Mouse (Mus musculus) heart, embryonic 16.5 days (tissue): Measurements from ENCODE around the gene Rps16. TPM values are rescaled to one million over a fixed set of nuclear protein-coding genes. Genes with fewer than 3 reads are reported as not detected.

Source experiments
- ATAC-seq: fragments of 200-750 bp; cut with Nextera tagmentation; replicated peaks from 2 replicates; pipeline ENCODE4 v1.8.0; 2017; ENCODE audit warnings: moderate number of reproducible peaks; ENCODE audit not compliant: insufficient read depth, low FRiP score; ENCODE audit errors: extremely low read depth
- H3K27ac ChIP-seq: fragments of 300-500 bp; sonication (generic); 2 replicates; pipeline ENCODE4 v1.5.1; 2014; ENCODE audit warnings: mild to moderate bottlenecking, low read length, control low read depth, moderate library complexity
- H3K27me3 ChIP-seq: fragments of 300-500 bp; sonication (generic); 2 replicates; pipeline ENCODE4 v1.6.1; 2014; ENCODE audit warnings: low read length, mixed read lengths; ENCODE audit not compliant: control insufficient read depth, insufficient read depth
- H3K36me3 ChIP-seq: fragments of 300-500 bp; sonication (generic); 2 replicates; pipeline ENCODE4 v1.6.1; 2014; ENCODE audit not compliant: control insufficient read depth, insufficient read depth
- H3K4me1 ChIP-seq: fragments of 300-500 bp; sonication (generic); 2 replicates; pipeline ENCODE4 v1.6.1; 2014; ENCODE audit warnings: low read length, mixed read lengths; ENCODE audit not compliant: control insufficient read depth, insufficient read depth
- H3K4me2 ChIP-seq: fragments of 300-500 bp; sonication (generic); 2 replicates; pipeline ENCODE4 v1.6.1; 2014; ENCODE audit warnings: low read depth, mild to moderate bottlenecking, control low read depth, low read length
- H3K4me3 ChIP-seq: fragments of 300-500 bp; sonication (generic); 2 replicates; pipeline ENCODE4 v1.5.1; 2014; ENCODE audit warnings: mild to moderate bottlenecking, control low read depth, low read length
- H3K9ac ChIP-seq: fragments of 300-500 bp; sonication (generic); 2 replicates; pipeline ENCODE4 v1.6.1; 2014; ENCODE audit warnings: low read length, control low read depth
- H3K9me3 ChIP-seq: fragments of 300-500 bp; sonication (generic); replicated peaks from 2 replicates; pipeline ENCODE4 v1.6.1; 2016; ENCODE audit warnings: low read length; ENCODE audit not compliant: control insufficient read depth
- WGBS: fragments of 180-500 bp; shearing (Covaris S2); extraction: QIAGEN DNeasy Blood & Tissue Kit; methylation state at CpG from one replicate; pipeline ENCODE4 v1.1.7; 2014; 5-methylcytosine and 5-hydroxymethylcytosine counted together
- polyA plus RNA-seq: library from polyadenylated mRNA; unstranded; fragments of >200 nt; fragmentation: Nextera tagmentation; extraction: Ambion mirVana; gene quantifications from 2 replicates; pipeline ENCODE4 v1.2.1, GENCODE M21; 2015

Gene Rps16
- polyA plus RNA-seq, 1 experiment from 2014 or later = 506 TPM

DNA sequence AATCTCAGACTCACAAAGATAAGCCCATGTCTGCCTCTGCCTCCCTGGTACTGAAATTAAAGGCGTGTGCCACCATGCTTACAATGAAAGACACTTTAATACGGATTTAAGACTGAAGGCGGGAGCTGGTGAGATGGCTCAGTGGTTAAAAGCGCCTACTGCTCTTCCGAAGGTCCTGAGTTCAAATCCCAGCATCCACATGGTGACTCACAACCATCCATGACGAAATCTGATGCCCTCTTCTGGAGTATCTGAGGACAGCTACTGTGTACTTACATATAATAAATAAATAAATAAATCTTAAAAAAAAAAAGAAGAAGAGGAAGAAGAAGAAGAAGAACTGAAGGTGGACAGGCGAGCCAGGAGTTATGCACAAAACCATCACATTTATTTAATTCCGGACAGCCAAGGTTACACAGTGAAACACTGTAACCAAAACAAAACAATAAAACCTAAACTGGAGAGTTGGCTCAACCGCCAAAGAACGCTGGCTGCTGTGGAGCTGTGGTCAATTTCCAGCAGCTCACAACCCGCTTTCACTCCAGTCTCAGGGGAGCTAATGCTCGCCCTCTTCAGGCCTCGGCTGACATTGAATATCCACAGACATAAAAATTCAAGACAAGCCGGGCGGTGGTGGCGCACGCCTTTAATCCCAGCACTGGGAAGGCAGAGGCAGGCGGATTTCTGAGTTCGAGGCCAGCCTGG lies 11.1 kb upstream of the Rps16 start:
- Histone ChIP-seq H3K36me3 (no peaks in the 10 kb centered on the region), H3K4me1 (peaks cover 14% of the 10 kb centered on the region), H3K9me3 (no peaks in the 10 kb centered on the region), H3K27me3 (no peaks in the 10 kb centered on the region), H3K4me2 (peak overlapping the region; percentile 76), H3K27ac (peak overlapping the region; percentile 95), H3K4me3 (peak overlapping the region; percentile 90), H3K9ac (peak overlapping the region; percentile 74)
- WGBS = 71% methylated on average over 19 of the region's 19 CpGs
- ATAC-seq = no peak

DNA sequence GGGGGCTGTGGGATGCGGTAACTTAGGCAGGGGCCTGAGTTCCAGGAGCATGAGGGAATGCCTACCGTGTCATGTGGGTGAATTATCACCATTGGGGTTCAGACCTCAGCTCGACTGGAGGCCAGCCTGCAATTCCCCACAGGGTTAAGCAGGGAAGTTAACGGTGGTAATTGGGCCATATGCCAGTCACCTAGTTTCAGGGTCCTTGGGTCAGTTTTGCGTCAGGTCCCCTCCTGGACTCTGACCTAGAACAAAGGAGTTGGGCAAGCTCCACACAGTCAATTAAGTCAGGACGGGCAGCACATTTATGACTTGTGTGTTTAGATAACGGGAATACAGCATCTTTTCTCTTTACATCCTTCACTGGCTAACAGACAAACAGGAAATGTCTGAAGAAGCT lies 9.1 kb upstream of the Rps16 start:
- no peak overlapping the region for H3K9ac ChIP-seq
- WGBS = 38% methylated on average over 7 of the region's 7 CpGs
- H3K27me3 ChIP-seq = no peaks in the 10 kb centered on the region
- H3K4me3 ChIP-seq = no peak overlapping the region
- no peaks in the 10 kb centered on the region for H3K9me3 ChIP-seq
- no peak for ATAC-seq
- H3K36me3 ChIP-seq = no peaks in the 10 kb centered on the region
- H3K4me2 ChIP-seq = no peak overlapping the region
- no peak overlapping the region for H3K27ac ChIP-seq
- H3K4me1 ChIP-seq = peaks cover 11% of the 10 kb centered on the region

DNA sequence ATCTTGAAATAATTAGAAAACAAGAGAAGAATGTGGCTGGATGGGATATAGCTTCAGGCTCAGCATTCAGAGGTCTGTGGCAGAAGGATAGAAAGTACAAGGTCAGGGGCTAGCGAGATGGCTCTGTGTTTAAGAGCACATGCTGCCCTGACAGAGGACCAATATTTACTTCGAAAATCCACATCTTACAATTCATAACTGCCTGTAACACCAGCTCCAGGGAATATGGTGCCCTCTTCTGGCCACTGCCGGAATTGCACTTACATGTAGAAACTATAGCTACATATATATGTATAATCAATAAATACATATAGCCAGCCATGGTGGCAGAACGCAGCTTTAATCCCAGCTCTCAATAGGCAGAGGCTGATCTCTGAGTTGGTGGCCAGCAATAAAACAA lies 5.8 kb upstream of the Rps16 start:
- H3K9ac ChIP-seq = no peak overlapping the region
- no peak overlapping the region for H3K27ac ChIP-seq

DNA sequence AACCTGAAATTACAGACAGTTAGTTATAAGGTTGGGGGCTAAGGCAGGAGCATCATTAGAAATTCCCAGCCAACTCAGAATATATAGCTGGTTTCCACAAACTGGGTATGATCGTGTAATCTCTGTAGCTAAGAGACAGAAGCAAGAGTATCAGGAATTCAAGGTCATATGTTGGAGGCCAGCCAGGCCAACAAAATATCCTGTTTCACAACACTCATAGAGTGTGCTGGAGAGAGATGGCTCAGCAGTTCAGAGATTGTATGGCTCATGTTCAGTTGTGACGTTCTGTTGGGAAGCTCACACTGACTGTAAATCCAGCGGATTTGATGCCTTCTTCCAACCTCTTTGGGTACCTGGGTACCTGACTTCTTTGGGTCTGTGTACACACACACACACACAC lies 2.7 kb upstream of the Rps16 start:
- WGBS = 47% methylated on average over 3 of the region's 3 CpGs
- no peaks in the 10 kb centered on the region for H3K27me3 ChIP-seq
- ATAC-seq = no peak
- H3K27ac ChIP-seq = no peak overlapping the region; the same call in 1 of the 2 replicates
- no peak overlapping the region for H3K4me3 ChIP-seq
- peaks cover 9% of the 10 kb centered on the region; the same call in 1 of the 2 replicates for H3K36me3 ChIP-seq
- H3K9me3 ChIP-seq = no peaks in the 10 kb centered on the region
- H3K4me2 ChIP-seq = no peak overlapping the region
- H3K9ac ChIP-seq = no peak overlapping the region
- peaks cover 15% of the 10 kb centered on the region for H3K4me1 ChIP-seq

More for the DNA sequence above, 5.8 kb upstream of the Rps16 start:
- no peak overlapping the region for H3K4me2 ChIP-seq
- no peak for ATAC-seq
- H3K4me3 ChIP-seq = no peak overlapping the region
- H3K9me3 ChIP-seq = no peaks in the 10 kb centered on the region
- H3K27me3 ChIP-seq = no peaks in the 10 kb centered on the region
- H3K4me1 ChIP-seq = peaks cover 1% of the 10 kb centered on the region
- no peaks in the 10 kb centered on the region for H3K36me3 ChIP-seq
- 3% methylated on average over 4 of the region's 4 CpGs for WGBS

DNA sequence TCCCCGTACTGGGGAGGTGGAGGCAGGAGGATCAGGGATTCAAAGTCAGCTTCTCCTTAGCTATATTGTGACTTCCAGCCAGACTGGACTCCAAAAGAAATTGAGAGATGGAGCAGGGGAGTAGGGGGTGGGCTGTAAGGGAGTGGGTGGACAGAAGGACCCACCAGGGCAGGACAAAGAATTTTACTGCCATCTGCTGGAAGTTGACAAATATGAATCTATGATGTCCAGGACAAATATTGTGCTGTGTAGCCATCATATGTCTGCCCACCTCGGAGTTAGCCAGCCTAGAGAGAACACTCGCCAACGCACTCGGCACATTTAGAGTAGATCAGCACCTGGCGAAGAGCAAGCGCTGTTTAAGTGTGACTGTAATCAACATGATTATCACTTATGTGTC lies 1.9 kb upstream of the Rps16 start:
- 81% methylated on average over 7 of the region's 7 CpGs for WGBS
- no peaks in the 10 kb centered on the region for H3K27me3 ChIP-seq
- no peak overlapping the region for H3K27ac ChIP-seq
- no peak overlapping the region for H3K4me2 ChIP-seq
- ATAC-seq = no peak
- H3K9me3 ChIP-seq = no peaks in the 10 kb centered on the region
- H3K36me3 ChIP-seq = peaks cover 18% of the 10 kb centered on the region
- H3K9ac ChIP-seq = no peak overlapping the region
- peaks cover 15% of the 10 kb centered on the region for H3K4me1 ChIP-seq
- H3K4me3 ChIP-seq = no peak overlapping the region

DNA sequence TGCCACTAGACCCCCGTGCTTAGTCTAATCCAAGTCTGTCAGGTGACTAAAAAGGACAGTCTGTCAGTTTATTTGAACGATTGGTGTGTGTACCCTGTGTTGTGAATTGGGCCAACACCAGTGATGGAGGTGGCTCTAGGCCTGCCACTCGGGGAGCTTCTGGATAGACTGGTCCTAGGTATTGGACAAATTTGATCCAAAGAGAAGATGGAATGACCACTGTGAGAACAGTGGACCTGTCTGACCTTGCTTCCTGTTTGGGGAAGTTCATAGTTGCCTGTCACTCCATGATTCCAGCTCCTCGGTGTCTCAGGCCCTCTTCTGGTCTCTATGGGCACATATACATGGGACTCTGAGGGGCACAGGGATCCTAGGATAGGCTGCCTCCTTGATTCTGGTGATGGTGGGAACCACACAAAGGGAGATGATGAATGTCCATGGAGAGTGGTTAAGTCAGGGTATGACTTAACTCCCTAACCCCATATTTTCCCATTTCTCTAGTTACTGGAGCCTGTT lies 1.3 kb downstream of the Rps16 start:
- Histone ChIP-seq H3K27ac (peak overlapping the region; percentile 1; the same call in 1 of the 2 replicates), H3K36me3 (peaks cover 29% of the 10 kb centered on the region), H3K4me1 (peaks cover 17% of the 10 kb centered on the region), H3K9me3 (no peaks in the 10 kb centered on the region), H3K27me3 (no peaks in the 10 kb centered on the region), H3K4me2 (peak overlapping the region; percentile 93), H3K4me3 (peak overlapping the region; percentile 91), H3K9ac (peak overlapping the region; percentile 97)
- ATAC-seq = no peak
- 27% methylated on average over 4 of the region's 4 CpGs for WGBS

DNA sequence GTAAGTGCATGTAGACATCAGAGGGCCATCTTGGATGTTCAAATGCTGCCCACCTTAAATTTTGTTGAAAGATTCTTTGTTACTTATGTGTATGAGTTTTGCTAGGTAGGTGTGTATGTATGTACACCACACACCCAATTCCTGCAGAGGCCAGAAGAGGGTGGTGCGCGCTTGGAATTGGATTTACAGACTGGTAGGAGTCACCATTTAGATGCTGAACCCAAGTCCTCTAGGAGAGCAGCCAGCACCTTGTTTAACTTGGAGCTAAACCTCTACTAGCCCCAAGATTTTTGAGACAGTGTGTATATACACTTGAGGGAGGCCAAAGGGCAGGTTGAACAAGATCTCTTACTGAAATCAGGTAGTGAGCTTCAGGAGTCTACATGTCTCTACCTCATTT lies 2.8 kb downstream of the Rps16 start:
- ATAC-seq = no peak
- peaks cover 32% of the 10 kb centered on the region for H3K4me1 ChIP-seq

DNA sequence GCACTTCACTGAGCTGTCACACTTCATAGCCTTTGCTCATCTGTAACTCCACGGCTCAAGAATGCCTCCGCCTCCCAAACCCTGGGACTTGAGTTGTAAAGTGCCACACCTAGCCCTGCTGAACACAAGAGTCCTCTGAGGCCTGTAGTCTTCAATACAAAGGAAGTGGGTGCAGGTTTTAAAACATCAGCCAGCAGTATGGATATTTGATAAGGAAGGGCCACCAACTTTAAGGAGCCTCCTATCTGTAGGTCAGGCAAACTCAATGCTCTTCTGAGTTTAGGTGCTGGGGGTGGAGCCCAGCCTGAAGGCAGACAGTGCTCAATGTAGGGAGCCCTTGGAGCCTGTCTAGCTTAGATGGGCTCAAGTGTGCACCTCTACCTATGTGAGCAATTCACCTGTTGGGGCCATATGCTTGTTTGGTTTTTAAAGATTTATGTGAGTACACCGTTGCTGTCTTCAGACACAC lies 3.7 kb downstream of the Rps16 start:
- Histone ChIP-seq H3K4me2 (no peak overlapping the region), H3K27ac (no peak overlapping the region), H3K4me1 (peaks cover 36% of the 10 kb centered on the region), H3K9ac (no peak overlapping the region), H3K27me3 (no peaks in the 10 kb centered on the region), H3K4me3 (no peak overlapping the region), H3K9me3 (no peaks in the 10 kb centered on the region), H3K36me3 (peaks cover 29% of the 10 kb centered on the region)
- 88% methylated on average over 3 of the region's 3 CpGs for WGBS
- no peak for ATAC-seq

More for the DNA sequence above, 2.8 kb downstream of the Rps16 start:
- Histone ChIP-seq H3K9ac (no peak overlapping the region), H3K9me3 (no peaks in the 10 kb centered on the region), H3K27me3 (no peaks in the 10 kb centered on the region), H3K4me3 (no peak overlapping the region), H3K36me3 (peaks cover 29% of the 10 kb centered on the region), H3K27ac (no peak overlapping the region), H3K4me2 (no peak overlapping the region)
- 94% methylated on average over 2 of the region's 2 CpGs for WGBS

DNA sequence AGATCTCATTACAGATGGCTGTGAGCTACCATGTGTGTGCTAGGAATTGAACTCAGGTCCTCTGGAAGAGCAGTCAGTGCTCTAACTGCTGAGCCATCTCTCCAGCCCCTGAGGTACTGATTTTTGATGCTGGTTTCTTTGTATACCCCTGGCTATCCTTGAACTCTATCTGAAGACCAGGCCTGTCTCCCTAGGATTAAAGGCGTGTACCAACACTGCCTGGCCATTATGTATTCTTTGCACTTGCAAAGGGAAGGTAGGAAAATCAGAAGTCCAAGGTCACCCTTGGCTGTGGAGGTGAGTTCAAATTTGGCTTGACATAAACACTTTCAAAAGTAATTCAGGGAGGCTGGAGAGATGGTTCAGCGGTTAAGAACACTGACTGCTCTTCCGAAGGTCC lies 4.1 kb downstream of the Rps16 start:
- 91% methylated on average over 3 of the region's 3 CpGs for WGBS
- ATAC-seq = no peak
- H3K27me3 ChIP-seq = no peaks in the 10 kb centered on the region
- H3K4me2 ChIP-seq = no peak overlapping the region
- no peak overlapping the region for H3K9ac ChIP-seq
- peaks cover 33% of the 10 kb centered on the region for H3K36me3 ChIP-seq
- H3K4me1 ChIP-seq = peaks cover 35% of the 10 kb centered on the region
- H3K27ac ChIP-seq = no peak overlapping the region
- no peaks in the 10 kb centered on the region for H3K9me3 ChIP-seq
- H3K4me3 ChIP-seq = no peak overlapping the region
